Mouse (Mus musculus) heart, embryonic 12.5 days (tissue): ENCODE measurements at regions not wholly inside any gene's neighbourhood (a gene's known extent, or its start where the extent isn't known, plus 50 kb on each side); places are given as distances from the start of the nearest gene placed in this dataset.
A peak's percentile ranks its signal among the peaks of the same experiment; 100 is the strongest.
"Not testable (repeated sequence)": the region's sequence is repeated elsewhere in the genome, so short reads cannot be mapped to it uniquely, and the experiment has no call there.

Experiments
- ATAC-seq: fragments of 200-750 bp; cut with Nextera tagmentation; 2 replicates; pipeline ENCODE4 v1.8.0; 2017; ENCODE audit warnings: moderate TSS enrichment, moderate library complexity; ENCODE audit not compliant: insufficient number of reproducible peaks, low FRiP score
- H3K27ac ChIP-seq: fragments of 300-500 bp; sonication (generic); 2 replicates; pipeline ENCODE4 v1.5.1; 2016; ENCODE audit warnings: mild to moderate bottlenecking, moderate library complexity; ENCODE audit not compliant: poor library complexity, severe bottlenecking
- H3K27me3 ChIP-seq: fragments of 300-500 bp; sonication (generic); replicated peaks from 2 replicates; pipeline ENCODE4 v1.6.1; 2016; ENCODE audit warnings: mild to moderate bottlenecking, moderate library complexity
- H3K36me3 ChIP-seq: fragments of 300-500 bp; sonication (generic); 2 replicates; pipeline ENCODE4 v1.6.1; 2016; ENCODE audit warnings: mild to moderate bottlenecking, moderate library complexity
- H3K4me1 ChIP-seq: fragments of 300-500 bp; sonication (generic); replicated peaks from 2 replicates; pipeline ENCODE4 v1.6.1; 2016; ENCODE audit warnings: mild to moderate bottlenecking
- H3K4me2 ChIP-seq: fragments of 300-500 bp; sonication (generic); 2 replicates; pipeline ENCODE4 v1.6.1; 2016; ENCODE audit warnings: mild to moderate bottlenecking, moderate library complexity
- H3K4me3 ChIP-seq: fragments of 300-500 bp; sonication (generic); 2 replicates; pipeline ENCODE4 v1.5.1; 2016; ENCODE audit warnings: mild to moderate bottlenecking
- H3K9ac ChIP-seq: fragments of 300-500 bp; sonication (generic); 2 replicates; pipeline ENCODE4 v1.6.1; 2016; ENCODE audit warnings: mild to moderate bottlenecking, moderate library complexity
- H3K9me3 ChIP-seq: fragments of 300-500 bp; sonication (generic); replicated peaks from 2 replicates; pipeline ENCODE4 v1.6.1; 2016; ENCODE audit warnings: mild to moderate bottlenecking, moderate library complexity
- WGBS: fragments of 180-500 bp; shearing (Covaris S2); methylation state at CpG from one replicate; pipeline ENCODE4 v1.1.7; 2016; 5-methylcytosine and 5-hydroxymethylcytosine counted together

DNA sequence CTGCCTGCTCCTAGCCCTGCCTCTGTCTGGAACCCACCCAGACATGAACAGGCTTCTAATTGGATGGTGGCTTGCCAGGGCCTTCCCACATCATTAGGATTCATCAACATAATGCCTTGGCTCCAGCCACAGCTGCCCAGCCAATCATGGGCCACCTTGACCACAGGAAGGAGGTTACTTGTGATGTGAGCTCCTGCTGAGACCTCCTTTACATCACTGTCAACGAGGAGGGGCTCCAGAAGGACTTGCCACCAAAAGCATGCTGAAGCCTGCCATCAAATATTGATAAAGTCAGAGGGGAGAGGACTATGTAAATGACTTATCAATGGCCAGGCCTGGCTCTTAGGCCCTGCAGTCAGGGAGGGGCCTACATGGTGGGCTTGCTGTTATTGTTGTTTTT, 175.6 kb downstream of the Map1s start:
- not testable (repeated sequence) for H3K4me2 ChIP-seq, ATAC-seq, H3K27ac ChIP-seq, H3K4me1 ChIP-seq, H3K9me3 ChIP-seq, H3K36me3 ChIP-seq, H3K9ac ChIP-seq, H3K27me3 ChIP-seq, H3K4me3 ChIP-seq
- WGBS: 7% methylated on average over 1 of the region's 1 CpGs

- not testable (repeated sequence) for H3K9ac ChIP-seq, H3K27me3 ChIP-seq, H3K9me3 ChIP-seq, H3K4me1 ChIP-seq, H3K27ac ChIP-seq, H3K4me2 ChIP-seq, H3K4me3 ChIP-seq, ATAC-seq, H3K36me3 ChIP-seq
- WGBS: 33% methylated on average over 2 of the region's 2 CpGs
Observed at GRCm38 (mm10) chr8:71127131-71127530, 145.4 kb upstream of the Myo9b start.

GRCm38 (mm10) chr8:71130411-71131261, 141.9 kb upstream of the Myo9b start:
- H3K4me1 ChIP-seq: no peaks in the 10 kb centered on the region
- no peaks in the 10 kb centered on the region for H3K9me3 ChIP-seq
- ATAC-seq: peak; percentile 73
- no peaks in the 10 kb centered on the region for H3K36me3 ChIP-seq
- H3K27me3 ChIP-seq: no peaks in the 10 kb centered on the region
- no peak overlapping the region for H3K4me3 ChIP-seq
- 53% methylated on average over 4 of the region's 4 CpGs for WGBS
- no peak overlapping the region for H3K27ac ChIP-seq
- H3K9ac ChIP-seq: no peak overlapping the region
- no peak overlapping the region for H3K4me2 ChIP-seq

DNA sequence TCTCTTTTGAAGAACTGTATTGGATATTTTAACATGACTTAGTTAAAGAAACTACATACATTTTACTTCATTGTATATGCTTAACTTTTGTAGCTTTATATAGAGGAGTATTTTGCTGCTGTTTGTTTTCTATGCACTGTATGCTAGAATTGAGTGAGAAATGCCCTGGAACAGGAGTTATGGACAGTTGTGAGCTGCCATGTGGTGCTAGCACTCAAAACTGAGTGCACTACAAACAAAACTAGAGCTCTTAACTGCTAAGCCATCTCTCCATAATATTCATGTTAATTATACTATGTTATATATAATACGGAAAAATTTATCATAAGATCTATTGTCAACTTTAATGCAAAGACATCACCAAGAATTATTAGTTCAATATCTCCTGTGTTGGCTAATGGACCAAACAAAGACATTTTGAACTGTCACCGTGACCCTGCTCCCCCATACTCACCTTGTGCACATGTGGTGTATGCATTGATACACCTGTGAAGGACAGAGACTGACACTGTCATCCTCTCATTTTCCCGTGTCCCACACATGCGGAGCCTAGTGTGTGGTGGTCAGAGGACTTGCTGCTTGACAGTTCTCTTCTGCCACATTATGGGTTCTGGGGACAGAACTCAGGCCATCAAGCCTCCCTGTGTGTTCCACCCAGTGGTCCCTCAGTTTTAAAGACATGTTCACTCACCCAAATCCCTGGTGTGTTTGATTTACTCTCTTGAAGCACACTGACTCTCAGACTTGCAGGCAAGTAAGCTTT, 141.0 kb upstream of the Myo9b start:
- H3K4me2 ChIP-seq: no peak overlapping the region
- 84% methylated on average over 4 of the region's 4 CpGs for WGBS

DNA sequence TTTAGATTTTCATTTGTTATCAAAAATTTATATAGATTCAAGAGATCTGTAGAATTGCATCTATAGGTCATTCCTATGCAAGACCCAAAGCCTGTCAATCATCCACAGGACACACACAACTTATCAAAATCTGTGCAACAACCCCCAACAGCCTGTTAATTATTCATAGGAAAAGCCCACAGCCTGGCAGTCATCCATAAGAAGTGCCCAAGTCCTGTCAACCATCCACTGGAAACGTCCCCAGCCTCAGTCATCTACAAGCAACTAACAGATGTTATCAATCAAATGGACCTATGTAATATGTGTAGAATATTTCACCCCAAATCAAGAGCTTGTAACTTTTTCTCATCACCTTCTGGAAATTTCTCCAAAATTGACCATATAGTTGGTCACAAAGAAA, 139.6 kb upstream of the Myo9b start:
- not testable (repeated sequence) for H3K4me1 ChIP-seq, H3K4me2 ChIP-seq, H3K36me3 ChIP-seq, H3K9me3 ChIP-seq, H3K9ac ChIP-seq, H3K4me3 ChIP-seq, H3K27me3 ChIP-seq, H3K27ac ChIP-seq, ATAC-seq
- 53% methylated on average over 1 of the region's 1 CpGs for WGBS

More for the DNA sequence above, 141.0 kb upstream of the Myo9b start:
- H3K9me3 ChIP-seq: no peaks in the 10 kb centered on the region
- H3K36me3 ChIP-seq: no peaks in the 10 kb centered on the region
- H3K4me3 ChIP-seq: no peak overlapping the region
- H3K4me1 ChIP-seq: no peaks in the 10 kb centered on the region
- peak; percentile 45; the same call in 1 of the 2 replicates for ATAC-seq
- H3K27me3 ChIP-seq: no peaks in the 10 kb centered on the region
- no peak overlapping the region for H3K9ac ChIP-seq
- H3K27ac ChIP-seq: no peak overlapping the region

- not testable (repeated sequence) for H3K4me2 ChIP-seq, ATAC-seq
- 85% methylated on average over 3 of the region's 3 CpGs for WGBS
Observed at GRCm38 (mm10) chr8:71137131-71137530, 135.4 kb upstream of the Myo9b start.

DNA sequence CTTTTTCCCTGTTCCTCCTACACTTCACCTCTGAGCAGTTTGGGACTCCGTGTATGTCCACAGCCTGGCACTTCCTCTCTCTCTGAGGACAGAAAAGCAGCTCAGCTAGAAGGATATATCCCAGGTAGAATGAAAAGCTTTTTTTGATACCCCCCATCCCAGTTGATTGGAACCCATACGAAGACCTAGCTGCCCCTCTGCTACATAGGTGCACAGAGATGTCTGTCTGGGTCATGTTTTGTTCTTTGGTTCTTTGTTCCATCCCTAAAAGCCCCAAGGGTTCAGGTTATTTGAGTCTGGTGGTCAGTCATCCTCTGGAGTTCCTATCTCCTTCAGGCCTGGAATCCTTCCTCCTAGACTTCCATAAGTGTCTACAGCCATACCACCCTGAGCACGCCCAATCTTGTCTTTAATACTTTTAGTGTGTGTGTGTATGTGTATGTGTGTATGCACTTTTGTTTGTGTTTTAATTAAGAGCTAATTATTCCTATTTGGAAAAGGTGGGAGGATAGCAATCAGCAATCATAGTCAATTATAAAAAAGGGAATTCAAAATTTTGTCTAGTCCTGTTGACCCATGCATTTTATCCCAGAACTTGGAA, 130.0 kb upstream of the Myo9b start:
- not testable (repeated sequence) for H3K36me3 ChIP-seq, H3K27me3 ChIP-seq, H3K27ac ChIP-seq, H3K4me3 ChIP-seq, H3K9ac ChIP-seq, H3K4me2 ChIP-seq, H3K4me1 ChIP-seq, H3K9me3 ChIP-seq
- WGBS: 59% methylated on average over 3 of the region's 3 CpGs
- ATAC-seq: peak; percentile 29; the same call in 1 of the 2 replicates

More at GRCm38 (mm10) chr8:71137131-71137530, 135.4 kb upstream of the Myo9b start:
- H3K4me3 ChIP-seq, H3K9me3 ChIP-seq, H3K4me1 ChIP-seq, H3K36me3 ChIP-seq, H3K27me3 ChIP-seq, H3K9ac ChIP-seq, H3K27ac ChIP-seq: not testable (repeated sequence)

DNA sequence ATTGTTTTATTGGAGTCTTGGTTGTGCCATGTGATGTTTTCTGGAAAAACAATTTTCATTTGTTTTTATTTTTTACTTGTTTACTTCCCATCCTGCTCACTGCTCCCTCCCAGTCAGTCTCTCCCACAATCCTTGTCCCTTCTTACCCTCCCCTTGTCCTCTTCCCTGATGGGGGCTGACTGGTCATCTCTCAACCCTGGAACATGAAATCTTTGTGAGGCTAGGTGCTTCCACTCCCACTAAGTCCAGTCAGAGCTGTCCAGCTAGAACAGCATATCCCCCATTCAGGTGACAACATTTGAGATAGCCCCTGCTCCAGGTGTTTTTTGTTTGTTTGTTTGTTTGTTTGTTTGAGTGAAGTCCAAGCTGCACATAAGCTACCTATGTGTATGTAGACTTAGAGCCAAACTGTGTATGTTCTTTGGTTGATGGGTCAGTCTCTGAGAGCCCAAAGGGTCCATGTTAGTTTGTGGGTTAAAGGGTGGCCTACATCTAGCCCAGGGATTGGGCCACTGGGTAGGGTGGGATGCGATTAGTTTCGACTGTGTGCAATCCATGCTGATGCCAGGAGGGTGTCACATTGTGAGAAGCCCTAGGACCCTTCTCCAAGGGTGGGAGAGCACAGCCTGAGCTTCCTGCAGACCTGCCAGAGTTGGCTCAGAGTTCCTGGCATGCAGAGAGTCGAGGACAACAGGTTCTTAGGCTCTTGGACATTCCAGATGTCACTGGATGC, 100.9 kb upstream of the Myo9b start:
- H3K27me3 ChIP-seq, H3K27ac ChIP-seq, H3K4me3 ChIP-seq, H3K36me3 ChIP-seq, H3K9ac ChIP-seq, H3K9me3 ChIP-seq, H3K4me2 ChIP-seq, H3K4me1 ChIP-seq: not testable (repeated sequence)
- peak; percentile 59; the same call in 1 of the 2 replicates for ATAC-seq
- 39% methylated on average over 3 of the region's 3 CpGs for WGBS

DNA sequence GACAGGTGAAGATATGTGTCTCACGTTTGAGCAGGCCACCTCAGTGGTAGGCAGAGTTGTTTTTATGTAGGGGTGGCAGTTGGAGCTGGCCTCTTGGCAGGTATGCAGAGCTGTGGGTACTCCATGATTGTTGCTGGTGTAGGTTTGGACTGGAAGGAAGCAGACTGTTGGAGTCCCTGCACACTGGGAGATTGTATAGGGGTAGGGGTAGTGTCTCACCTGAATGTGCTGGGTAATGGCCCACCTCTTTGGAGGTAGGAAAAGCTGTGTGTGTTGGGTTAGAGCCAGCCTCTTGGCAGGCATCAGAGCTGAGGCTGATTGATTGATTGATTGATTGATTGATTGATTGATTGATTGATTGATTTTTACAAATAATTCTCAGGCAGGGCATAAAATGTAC, 79.6 kb upstream of the Myo9b start:
- not testable (repeated sequence) for H3K9me3 ChIP-seq, H3K27ac ChIP-seq, H3K4me2 ChIP-seq, ATAC-seq, H3K4me3 ChIP-seq, H3K4me1 ChIP-seq, H3K27me3 ChIP-seq, H3K9ac ChIP-seq, H3K36me3 ChIP-seq
- WGBS: 43% methylated on average over 1 of the region's 1 CpGs

GRCm38 (mm10) chr8:71195006-71195722, 77.3 kb upstream of the Myo9b start:
- ATAC-seq: peak; percentile 42; the same call in 1 of the 2 replicates
- not testable (repeated sequence) for H3K27me3 ChIP-seq, H3K36me3 ChIP-seq, H3K4me2 ChIP-seq, H3K4me3 ChIP-seq, H3K9ac ChIP-seq, H3K4me1 ChIP-seq, H3K27ac ChIP-seq, H3K9me3 ChIP-seq
- 59% methylated on average over 9 of the region's 9 CpGs for WGBS
